Mouse (Mus musculus) midbrain, embryonic 15.5 days (tissue): ENCODE measurements at regions not wholly inside any gene's neighbourhood (a gene's known extent, or its start where the extent isn't known, plus 50 kb on each side); places are given as distances from the start of the nearest gene placed in this dataset.
A peak's percentile ranks its signal among the peaks of the same experiment; 100 is the strongest.

Source experiments
- ATAC-seq: fragments of 200-750 bp; cut with Nextera tagmentation; replicated peaks from 2 replicates; pipeline ENCODE4 v1.8.0; 2017; ENCODE audit warnings: moderate TSS enrichment
- H3K27ac ChIP-seq: fragments of 300-500 bp; sonication (generic); 2 replicates; pipeline ENCODE4 v1.5.1; 2015; ENCODE audit warnings: mild to moderate bottlenecking, inconsistent platforms
- H3K27me3 ChIP-seq: fragments of 300-500 bp; sonication (generic); replicated peaks from 2 replicates; pipeline ENCODE4 v1.6.1; 2015; ENCODE audit warnings: inconsistent platforms
- H3K36me3 ChIP-seq: fragments of 300-500 bp; sonication (generic); replicated peaks from 2 replicates; pipeline ENCODE4 v1.6.1; 2015; ENCODE audit warnings: inconsistent platforms
- H3K4me1 ChIP-seq: fragments of 300-500 bp; sonication (generic); 2 replicates; pipeline ENCODE4 v1.6.1; 2015; ENCODE audit warnings: inconsistent platforms
- H3K4me2 ChIP-seq: fragments of 300-500 bp; sonication (generic); 2 replicates; pipeline ENCODE4 v1.6.1; 2015; ENCODE audit warnings: inconsistent platforms, mild to moderate bottlenecking, moderate library complexity
- H3K4me3 ChIP-seq: fragments of 300-500 bp; sonication (generic); 2 replicates; pipeline ENCODE4 v1.5.1; 2015; ENCODE audit warnings: mild to moderate bottlenecking, inconsistent platforms
- H3K9ac ChIP-seq: fragments of 300-500 bp; sonication (generic); 2 replicates; pipeline ENCODE4 v1.6.1; 2015; ENCODE audit warnings: mild to moderate bottlenecking, inconsistent platforms
- H3K9me3 ChIP-seq: fragments of 300-500 bp; sonication (generic); 2 replicates; pipeline ENCODE4 v1.6.1; 2016; ENCODE audit warnings: inconsistent platforms
- WGBS: fragments of 180-500 bp; shearing (Covaris S2); methylation state at CpG from one replicate; pipeline ENCODE4 v1.1.7; 2015; ENCODE audit warnings: mixed read lengths; 5-methylcytosine and 5-hydroxymethylcytosine counted together

DNA sequence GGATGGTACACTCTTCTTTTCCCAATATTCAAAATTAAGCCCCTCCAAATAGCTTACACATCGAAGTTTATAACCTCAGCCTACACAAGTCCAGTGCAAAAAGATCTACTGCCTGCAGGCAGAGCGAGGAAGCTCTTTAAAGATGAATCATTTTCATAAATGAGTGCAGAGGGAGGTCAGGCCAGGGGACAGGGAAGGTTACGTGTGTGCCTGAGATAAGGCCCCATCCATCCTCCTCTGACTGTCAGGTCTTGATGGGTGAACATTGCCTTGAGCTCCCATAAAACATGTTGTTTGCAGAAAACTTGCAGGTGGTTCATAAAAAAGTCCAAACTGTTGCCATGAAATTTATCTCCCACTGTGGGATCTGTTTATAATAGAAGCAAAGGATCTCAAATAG is 493.0 kb upstream of the 4930412O13Rik start:
- Histone ChIP-seq H3K27ac (no peak overlapping the region), H3K27me3 (no peaks in the 10 kb centered on the region), H3K4me3 (no peak overlapping the region), H3K9ac (no peak overlapping the region), H3K9me3 (no peaks in the 10 kb centered on the region), H3K4me1 (no peaks in the 10 kb centered on the region), H3K4me2 (no peak overlapping the region), H3K36me3 (no peaks in the 10 kb centered on the region)
- WGBS = 81% methylated on average over 3 of the region's 3 CpGs
- ATAC-seq = no peak

DNA sequence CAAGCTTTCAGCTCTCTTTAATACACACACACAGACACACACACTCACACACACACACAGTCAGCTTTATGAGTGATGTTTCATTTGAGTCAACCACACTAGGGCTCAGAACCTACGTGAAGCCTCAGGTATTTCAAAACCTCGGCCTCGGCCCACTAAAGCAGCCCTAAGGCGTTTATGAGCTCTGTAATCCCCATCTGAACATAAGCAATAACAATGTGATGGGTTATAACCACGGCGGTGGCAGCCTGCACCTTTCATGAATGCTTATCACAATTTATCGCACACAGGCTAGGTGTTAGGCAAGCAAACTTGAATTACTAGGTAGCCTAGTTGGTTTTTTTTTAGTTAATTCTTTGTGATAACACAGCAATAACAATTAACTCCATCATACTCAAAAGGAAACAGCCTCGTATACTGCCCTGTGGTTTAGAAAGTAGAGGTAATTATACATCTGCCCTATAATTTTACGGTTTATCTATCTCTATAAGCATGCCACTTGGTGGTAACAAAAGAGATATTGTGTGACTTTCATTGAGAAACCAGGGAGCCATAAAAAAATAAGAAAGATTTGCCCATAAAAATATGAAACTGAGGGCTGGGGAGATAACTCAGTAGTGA is 485.6 kb upstream of the 4930412O13Rik start:
- no peak for ATAC-seq
- Histone ChIP-seq H3K4me2 (no peak overlapping the region), H3K9me3 (no peaks in the 10 kb centered on the region), H3K36me3 (no peaks in the 10 kb centered on the region), H3K4me3 (no peak overlapping the region), H3K27ac (no peak overlapping the region), H3K9ac (no peak overlapping the region), H3K27me3 (no peaks in the 10 kb centered on the region), H3K4me1 (no peaks in the 10 kb centered on the region)
- 81% methylated on average over 9 of the region's 9 CpGs for WGBS

DNA sequence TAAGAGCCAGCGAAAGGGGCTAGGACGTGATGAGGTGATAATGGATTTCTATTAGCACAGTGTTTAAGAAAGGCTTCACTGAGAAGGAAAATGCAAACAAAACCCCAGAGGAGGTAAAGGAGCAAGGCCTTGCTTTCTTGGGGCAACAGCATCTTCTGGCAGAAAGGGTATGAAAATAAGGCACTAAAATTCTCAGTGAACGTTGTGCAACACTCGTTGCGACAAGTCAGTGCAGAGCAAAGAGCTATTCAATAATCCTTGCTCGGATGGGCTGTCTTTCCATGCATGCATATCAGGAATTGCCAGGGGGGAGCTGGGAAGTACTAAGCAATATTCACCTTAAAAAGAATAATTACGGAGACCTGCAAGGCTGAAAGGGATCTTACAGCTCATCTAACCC is 479.6 kb upstream of the 4930412O13Rik start:
- Histone ChIP-seq H3K4me1 (no peaks in the 10 kb centered on the region), H3K27ac (no peak overlapping the region), H3K4me2 (no peak overlapping the region), H3K36me3 (no peaks in the 10 kb centered on the region), H3K9ac (no peak overlapping the region), H3K27me3 (no peaks in the 10 kb centered on the region), H3K9me3 (no peaks in the 10 kb centered on the region), H3K4me3 (no peak overlapping the region)
- 93% methylated on average over 7 of the region's 7 CpGs for WGBS
- no peak for ATAC-seq

DNA sequence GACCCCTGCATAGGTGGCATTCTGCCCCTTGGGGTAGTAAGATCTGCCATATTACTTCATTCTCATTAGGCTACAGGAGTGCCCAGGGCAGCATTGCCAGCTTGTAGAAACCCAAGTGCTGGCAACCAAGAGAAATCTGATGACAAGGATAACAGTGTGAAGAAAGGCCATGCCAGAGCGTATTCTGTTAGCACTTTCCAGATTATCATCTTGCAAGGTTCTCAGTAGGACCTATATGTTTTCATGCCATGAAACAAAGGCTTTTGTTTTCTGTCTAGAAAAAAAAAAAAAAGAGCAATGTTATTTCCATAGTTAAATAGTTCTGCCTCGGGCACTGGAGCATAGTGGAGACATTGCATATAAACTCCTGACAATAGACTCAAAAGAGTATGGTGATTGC is 478.8 kb upstream of the 4930412O13Rik start:
- H3K4me1 ChIP-seq = no peaks in the 10 kb centered on the region
- WGBS = 63% methylated on average over 2 of the region's 2 CpGs
- H3K27me3 ChIP-seq = no peaks in the 10 kb centered on the region
- no peaks in the 10 kb centered on the region for H3K9me3 ChIP-seq
- no peak overlapping the region for H3K27ac ChIP-seq
- ATAC-seq = no peak
- H3K4me3 ChIP-seq = no peak overlapping the region
- H3K9ac ChIP-seq = no peak overlapping the region
- no peak overlapping the region for H3K4me2 ChIP-seq
- no peaks in the 10 kb centered on the region for H3K36me3 ChIP-seq

DNA sequence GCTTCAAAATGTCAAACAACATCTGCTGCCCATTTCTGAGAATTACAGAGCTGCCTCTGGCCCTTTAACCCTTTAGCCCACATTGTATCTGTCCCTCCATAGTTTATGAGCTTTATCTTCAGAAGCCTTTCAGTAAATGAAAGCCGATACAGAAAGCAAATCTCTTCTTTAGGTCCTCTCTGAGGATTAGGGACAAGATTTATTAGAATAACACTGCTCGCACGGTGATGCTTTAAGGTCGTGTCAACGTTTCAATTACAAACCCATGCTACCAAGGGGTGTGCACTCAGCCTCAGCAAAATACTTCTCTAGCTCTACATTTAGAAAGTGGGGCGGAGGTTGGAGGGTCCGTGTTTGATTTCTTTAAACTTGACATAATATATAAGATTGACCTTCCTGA is 472.0 kb upstream of the 4930412O13Rik start:
- H3K9ac ChIP-seq = no peak overlapping the region
- H3K36me3 ChIP-seq = no peaks in the 10 kb centered on the region
- H3K4me3 ChIP-seq = no peak overlapping the region
- no peaks in the 10 kb centered on the region for H3K4me1 ChIP-seq
- H3K27ac ChIP-seq = no peak overlapping the region
- no peaks in the 10 kb centered on the region for H3K9me3 ChIP-seq
- no peaks in the 10 kb centered on the region for H3K27me3 ChIP-seq
- ATAC-seq = no peak
- no peak overlapping the region for H3K4me2 ChIP-seq
- WGBS = 52% methylated on average over 7 of the region's 7 CpGs

DNA sequence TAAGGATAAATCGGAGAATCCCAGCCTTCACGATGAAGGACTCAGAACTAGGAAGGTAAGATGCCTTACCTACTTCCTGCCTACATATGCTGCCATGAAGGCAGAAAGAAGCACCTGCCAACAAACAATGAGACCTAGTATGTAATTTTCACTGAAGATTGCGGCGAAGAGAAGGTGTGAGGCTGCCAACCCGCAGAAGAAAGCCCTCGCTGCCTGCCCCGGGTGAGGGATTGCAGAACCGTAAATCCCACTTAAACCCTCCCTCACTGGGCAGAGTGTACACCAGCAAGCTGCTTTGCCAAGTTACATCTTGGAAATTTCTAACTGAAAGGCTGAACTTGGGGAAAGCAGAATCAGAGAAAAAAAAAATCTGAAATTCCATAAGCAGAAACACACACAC is 458.4 kb upstream of the 4930412O13Rik start:
- ATAC-seq = no peak
- Histone ChIP-seq H3K36me3 (no peaks in the 10 kb centered on the region), H3K4me2 (no peak overlapping the region), H3K4me1 (peaks cover 4% of the 10 kb centered on the region; the same call in 1 of the 2 replicates), H3K27ac (no peak overlapping the region), H3K9ac (no peak overlapping the region), H3K9me3 (no peaks in the 10 kb centered on the region), H3K27me3 (no peaks in the 10 kb centered on the region), H3K4me3 (no peak overlapping the region)
- 71% methylated on average over 8 of the region's 8 CpGs for WGBS

DNA sequence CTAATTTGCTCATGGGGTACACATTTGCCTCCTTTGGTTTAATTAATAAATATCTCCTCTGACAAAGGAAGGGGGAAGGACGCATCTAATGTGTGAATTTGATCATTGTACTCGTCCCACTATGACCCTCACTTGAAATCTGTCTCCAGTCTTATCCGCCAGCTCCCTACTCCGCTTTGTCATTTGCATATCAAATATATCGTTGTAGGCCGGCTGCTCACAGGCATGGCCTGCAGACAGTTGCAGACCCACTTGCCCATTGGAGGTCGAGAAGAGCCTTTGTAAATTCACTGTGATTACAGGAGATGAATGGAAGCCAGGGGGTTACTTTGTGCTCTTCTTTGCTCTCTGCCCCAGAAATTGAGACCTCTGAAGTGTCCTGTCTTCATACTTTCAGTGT is 457.5 kb upstream of the 4930412O13Rik start:
- Histone ChIP-seq H3K4me3 (no peak overlapping the region), H3K27ac (no peak overlapping the region), H3K9ac (no peak overlapping the region), H3K9me3 (no peaks in the 10 kb centered on the region), H3K27me3 (no peaks in the 10 kb centered on the region), H3K4me2 (no peak overlapping the region), H3K36me3 (no peaks in the 10 kb centered on the region), H3K4me1 (peaks cover 4% of the 10 kb centered on the region; the same call in 1 of the 2 replicates)
- ATAC-seq = no peak
- 9% methylated on average over 7 of the region's 7 CpGs for WGBS

DNA sequence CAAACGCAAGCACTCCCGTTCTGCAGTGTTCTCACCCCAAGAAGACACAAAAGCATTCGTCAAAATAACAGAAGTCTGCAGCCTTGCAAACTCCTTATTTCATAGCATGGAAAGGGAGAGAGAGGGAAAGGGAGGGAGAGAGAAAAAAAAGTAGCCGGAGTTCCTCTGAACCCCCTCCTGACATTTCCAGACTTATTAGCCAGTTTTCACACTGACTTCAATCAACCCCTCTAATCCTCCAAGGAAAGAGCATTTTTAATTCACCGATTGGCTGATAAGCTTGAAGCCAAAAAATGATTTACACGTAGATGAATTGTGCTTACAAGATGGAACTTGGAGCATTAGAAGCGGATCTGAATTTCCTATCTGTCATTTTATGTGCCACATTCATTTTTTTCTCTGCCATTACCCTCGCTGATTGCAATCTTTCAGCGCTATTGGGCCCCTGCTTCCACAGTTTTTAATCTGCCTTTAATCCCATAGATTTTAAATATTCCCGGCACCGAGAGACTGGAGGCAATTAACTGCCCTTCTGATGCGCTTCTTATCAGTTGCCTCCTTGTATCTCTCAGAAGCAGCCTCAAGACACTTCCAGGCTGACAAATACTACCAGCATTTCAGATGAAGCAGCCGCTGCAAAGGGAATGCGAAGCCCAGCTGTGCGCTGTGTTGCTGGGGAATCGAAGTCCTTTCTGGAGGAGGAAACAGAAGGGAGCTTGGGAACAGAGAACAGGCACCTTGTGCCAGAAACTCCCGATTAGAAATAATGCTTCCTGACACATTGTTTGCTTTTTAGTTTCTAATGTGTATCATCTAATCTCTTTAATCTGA is 447.7 kb upstream of the 4930412O13Rik start:
- Histone ChIP-seq H3K27me3 (no peaks in the 10 kb centered on the region), H3K4me1 (peaks cover 24% of the 10 kb centered on the region), H3K36me3 (no peaks in the 10 kb centered on the region), H3K27ac (peak overlapping the region; percentile 79), H3K4me2 (peak overlapping the region; percentile 35), H3K9me3 (no peaks in the 10 kb centered on the region), H3K4me3 (peak overlapping the region; percentile 18; the same call in 1 of the 2 replicates), H3K9ac (no peak overlapping the region)
- peak; percentile 81 for ATAC-seq
- whole genome bisulfite sequencing = 15% methylated on average over 17 of the region's 17 CpGs

DNA sequence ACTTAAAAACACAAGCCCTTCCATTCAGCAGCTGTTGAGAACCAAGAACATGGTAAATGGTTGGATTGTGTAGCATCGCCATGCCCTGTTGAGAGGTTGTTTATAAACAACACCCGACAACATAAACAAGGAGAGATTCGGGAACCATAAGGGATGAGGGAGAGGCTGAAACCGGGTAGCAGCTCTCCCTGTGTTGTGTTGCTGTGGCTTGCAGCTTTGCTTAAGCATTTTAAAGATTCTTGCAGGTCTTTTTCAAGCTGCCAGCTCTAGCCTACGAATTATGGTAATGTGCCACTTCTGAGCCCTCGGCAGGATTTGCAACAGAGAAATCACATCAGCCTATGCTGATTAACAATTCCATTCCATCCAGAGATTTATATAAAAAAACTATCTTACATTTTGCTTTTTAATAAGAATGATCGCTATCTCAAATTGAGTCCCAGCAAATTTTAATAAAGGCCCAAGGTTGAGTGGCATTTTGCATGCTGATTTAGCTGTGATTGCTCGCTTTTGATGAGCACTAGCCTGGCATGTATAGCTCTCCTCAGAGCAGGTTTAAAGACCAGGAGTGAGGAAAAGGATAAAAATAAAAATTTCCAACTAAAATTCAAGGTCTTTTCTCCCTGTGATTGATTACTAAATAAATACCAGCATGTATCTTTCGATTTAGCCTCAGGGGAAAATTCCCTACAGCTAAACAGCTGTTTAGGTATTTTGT is 445.7 kb upstream of the 4930412O13Rik start:
- Histone ChIP-seq H3K27me3 (no peaks in the 10 kb centered on the region), H3K4me2 (peak overlapping the region; percentile 17; the same call in 1 of the 2 replicates), H3K9ac (no peak overlapping the region), H3K36me3 (no peaks in the 10 kb centered on the region), H3K27ac (peak overlapping the region; percentile 79), H3K4me3 (no peak overlapping the region), H3K9me3 (no peaks in the 10 kb centered on the region), H3K4me1 (peaks cover 24% of the 10 kb centered on the region)
- WGBS = 36% methylated on average over 9 of the region's 9 CpGs
- ATAC-seq = peak; percentile 87

DNA sequence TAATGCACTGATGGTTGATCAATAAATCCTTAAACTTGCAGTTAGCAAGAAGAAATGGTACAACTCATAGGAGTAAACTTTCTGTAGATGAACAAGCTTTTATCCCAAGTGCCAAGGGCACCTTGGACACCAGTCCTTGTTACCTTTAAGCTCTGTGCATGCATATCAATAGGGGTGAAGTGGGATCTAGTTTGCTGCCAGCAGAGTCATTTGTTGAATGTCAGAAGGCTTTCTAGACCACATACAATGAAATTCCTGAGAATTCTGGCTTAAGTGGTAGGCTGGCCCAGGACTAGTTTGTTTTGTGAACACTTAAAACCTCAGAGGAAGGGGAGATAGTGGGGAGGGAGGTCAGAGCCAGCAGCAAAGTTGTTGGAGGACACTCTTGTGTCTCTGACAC is 437.9 kb upstream of the 4930412O13Rik start:
- Histone ChIP-seq H3K27ac (no peak overlapping the region), H3K4me3 (no peak overlapping the region), H3K4me2 (no peak overlapping the region), H3K4me1 (no peaks in the 10 kb centered on the region), H3K9ac (no peak overlapping the region), H3K27me3 (no peaks in the 10 kb centered on the region), H3K9me3 (no peaks in the 10 kb centered on the region), H3K36me3 (no peaks in the 10 kb centered on the region)
- no peak for ATAC-seq

DNA sequence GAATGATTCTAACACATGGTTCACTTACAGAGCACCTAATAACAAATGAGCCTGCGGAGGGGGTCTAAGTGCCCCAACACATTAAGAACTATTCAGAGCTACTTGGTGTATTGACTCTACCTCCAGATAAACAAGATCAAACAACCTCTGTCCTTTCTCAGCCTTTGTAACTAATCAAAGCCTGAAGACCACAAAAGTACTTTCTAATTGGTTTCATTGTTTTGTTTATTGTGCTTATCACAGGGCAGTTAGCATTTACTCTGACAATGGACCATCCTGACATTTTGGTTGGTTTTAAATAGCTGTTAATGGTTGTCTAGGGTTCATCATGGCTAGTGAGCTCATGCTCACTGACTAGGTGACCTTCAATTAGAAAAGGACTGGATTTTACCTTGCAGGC is 435.2 kb upstream of the 4930412O13Rik start:
- no peak overlapping the region for H3K27ac ChIP-seq

DNA sequence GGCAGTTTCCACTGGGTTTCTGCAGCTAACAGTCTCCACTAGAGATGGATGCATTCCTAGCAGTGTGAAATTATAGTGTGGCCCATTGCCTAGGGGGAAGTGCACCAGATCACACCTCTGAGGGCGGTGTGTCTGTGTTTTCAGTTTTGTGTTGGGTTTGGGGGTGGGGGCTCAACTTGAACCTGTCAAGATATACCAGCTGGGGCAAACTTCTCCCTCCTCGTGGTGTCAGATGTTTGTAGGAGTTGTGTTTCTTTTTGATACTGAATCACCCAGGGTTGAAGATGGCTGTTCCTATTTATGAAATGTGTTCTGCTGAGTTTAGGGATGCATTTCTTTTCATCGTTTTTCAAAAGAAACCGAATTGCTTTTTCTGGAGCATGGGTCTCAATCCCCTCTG is 416.6 kb upstream of the 4930412O13Rik start:
- H3K9me3 ChIP-seq = no peaks in the 10 kb centered on the region
- H3K9ac ChIP-seq = no peak overlapping the region
- 0 out of 2 replicates have a peak overlapping the region, but pooled peaks have one; percentile 6 for H3K4me2 ChIP-seq
- ATAC-seq = no peak; the same call in 1 of the 2 replicates
- 74% methylated on average over 4 of the region's 4 CpGs for WGBS
- no peaks in the 10 kb centered on the region for H3K36me3 ChIP-seq
- H3K4me3 ChIP-seq = no peak overlapping the region
- H3K4me1 ChIP-seq = 0 out of 2 replicates have a peak, but pooled peaks cover 4% of the 10 kb centered on the region
- no peak overlapping the region for H3K27ac ChIP-seq
- no peaks in the 10 kb centered on the region for H3K27me3 ChIP-seq

More for the DNA sequence above, 435.2 kb upstream of the 4930412O13Rik start:
- WGBS = 92% methylated on average over 1 of the region's 1 CpGs
- Histone ChIP-seq H3K4me3 (no peak overlapping the region), H3K9ac (no peak overlapping the region), H3K4me1 (no peaks in the 10 kb centered on the region), H3K4me2 (no peak overlapping the region), H3K27me3 (no peaks in the 10 kb centered on the region), H3K36me3 (no peaks in the 10 kb centered on the region), H3K9me3 (no peaks in the 10 kb centered on the region)
- no peak for ATAC-seq
